Mouse (Mus musculus): ENCODE data around the gene Gm11938.

DNA sequence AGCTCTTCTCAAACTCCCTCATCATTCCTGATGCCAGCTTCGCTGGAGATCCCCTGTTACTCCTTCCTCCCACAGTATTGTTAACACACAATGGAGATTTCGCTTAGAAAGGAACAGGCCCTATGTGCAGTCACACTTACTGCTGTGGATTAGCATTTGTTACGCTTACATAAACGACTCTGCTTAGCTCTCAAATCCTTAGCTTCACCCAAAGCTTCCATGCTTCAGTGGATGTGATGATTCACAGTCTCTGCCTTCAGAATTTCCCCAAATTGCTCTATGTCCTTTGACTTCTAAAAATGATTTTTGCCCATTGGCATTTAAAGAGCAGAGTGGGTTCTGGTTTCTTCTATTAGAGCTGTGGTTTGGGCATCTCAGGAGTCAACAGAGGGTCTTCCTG is 29.9 kb downstream of the Gm11938 start:
- TF ChIP-seq POLR2A (IDR thresholded peaks at IDR 0.05; ENCODE audit: control insufficient read depth, extremely low read depth, insufficient read depth, low read length, poor library complexity) (no peak), CTCF (IDR thresholded peaks at IDR 0.05; ENCODE audit: borderline replicate concordance, control insufficient read depth, extremely low read depth, insufficient read depth, low read length, poor library complexity) (no peak)

Measured in thymus, adult 2 months (tissue).